Mouse (Mus musculus) neural tube, embryonic 13.5 days (tissue): ENCODE data around the gene Gsk3b. TPM values are rescaled to one million over a fixed set of nuclear protein-coding genes. Genes with fewer than 3 reads are reported as not detected.
"Not testable (repeated sequence)": the region's sequence is repeated elsewhere in the genome, so short reads cannot be mapped to it uniquely, and the experiment has no call there.

Experiments used
- ATAC-seq: fragments of 200-750 bp; cut with Nextera tagmentation; 2 replicates; pipeline ENCODE4 v1.8.0; 2017; ENCODE audit warnings: low read depth, mild to moderate bottlenecking, moderate TSS enrichment, moderate library complexity
- H3K27ac ChIP-seq: fragments of 300-500 bp; sonication (generic); replicated peaks from 2 replicates; pipeline ENCODE4 v1.5.1; 2015; ENCODE audit warnings: moderate library complexity, mild to moderate bottlenecking, inconsistent platforms
- H3K27me3 ChIP-seq: fragments of 300-500 bp; sonication (generic); 2 replicates; pipeline ENCODE4 v1.6.1; 2015; ENCODE audit warnings: mild to moderate bottlenecking, inconsistent platforms
- H3K36me3 ChIP-seq: fragments of 300-500 bp; sonication (generic); 2 replicates; pipeline ENCODE4 v1.6.1; 2015; ENCODE audit warnings: mild to moderate bottlenecking, inconsistent platforms
- H3K4me1 ChIP-seq: fragments of 300-500 bp; sonication (generic); replicated peaks from 2 replicates; pipeline ENCODE4 v1.6.1; 2015; ENCODE audit warnings: inconsistent platforms
- H3K4me2 ChIP-seq: fragments of 300-500 bp; sonication (generic); 2 replicates; pipeline ENCODE4 v1.6.1; 2015; ENCODE audit warnings: inconsistent platforms, mild to moderate bottlenecking, moderate library complexity
- H3K4me3 ChIP-seq: fragments of 300-500 bp; sonication (generic); 2 replicates; pipeline ENCODE4 v1.5.1; 2015; ENCODE audit warnings: mild to moderate bottlenecking, inconsistent platforms
- H3K9ac ChIP-seq: fragments of 300-500 bp; sonication (generic); 2 replicates; pipeline ENCODE4 v1.6.1; 2015; ENCODE audit warnings: moderate library complexity, mild to moderate bottlenecking, inconsistent platforms
- H3K9me3 ChIP-seq: fragments of 300-500 bp; sonication (generic); 2 replicates; pipeline ENCODE4 v1.6.1; 2016; ENCODE audit warnings: inconsistent platforms
- WGBS: fragments of 180-500 bp; shearing (Covaris S2); methylation state at CpG from one replicate; pipeline ENCODE4 v1.1.7; 2015; 5-methylcytosine and 5-hydroxymethylcytosine counted together
- polyA plus RNA-seq: library from polyadenylated mRNA; unstranded; fragments of >200 nt; fragmentation: Nextera tagmentation; extraction: Ambion mirVana; gene quantifications from 2 replicates; pipeline ENCODE4 v1.2.1, GENCODE M21; 2015

Gsk3b gene
- 158 and 167 TPM in 2 replicates for polyA plus RNA-seq

- under 1% methylated on average over 66 of the region's 69 CpGs for WGBS
- H3K27ac ChIP-seq = peak within 1 kb of the TSS; percentile 100
- ATAC-seq = peak; percentile 95
- H3K9ac ChIP-seq = peak within 1 kb of the TSS; percentile 99
- peak within 1 kb of the TSS; percentile 94 for H3K4me3 ChIP-seq
- H3K4me2 ChIP-seq = peak within 1 kb of the TSS; percentile 82
- H3K4me1 ChIP-seq = peaks cover 26% of the 10 kb centered on the region
- no peaks in the 10 kb centered on the region for H3K27me3 ChIP-seq
- H3K9me3 ChIP-seq = no peaks in the 10 kb centered on the region
- no peaks in the 10 kb centered on the region for H3K36me3 ChIP-seq
These were observed at the start of gene Gsk3b for GRCm38 (mm10) chr16:38088629-38089446. TSS of gene Gsk3b (plus strand) at chr16:38089001.

- no peaks in the 10 kb centered on the region for H3K9me3 ChIP-seq
- H3K36me3 ChIP-seq = no peaks in the 10 kb centered on the region
- H3K27me3 ChIP-seq = no peaks in the 10 kb centered on the region
- H3K4me3 ChIP-seq = no peak overlapping the region
- no peak overlapping the region for H3K27ac ChIP-seq
- H3K4me2 ChIP-seq = no peak overlapping the region
- ATAC-seq = no peak
- no peak overlapping the region for H3K9ac ChIP-seq
- 93% methylated on average over 1 of the region's 1 CpGs for WGBS
- H3K4me1 ChIP-seq = no peaks in the 10 kb centered on the region
These were observed 46.6 kb upstream of the Gsk3b start for GRCm38 (mm10) chr16:38042160-38042559.

- no peak overlapping the region for H3K27ac ChIP-seq
- no peaks in the 10 kb centered on the region for H3K27me3 ChIP-seq
- H3K36me3 ChIP-seq = no peaks in the 10 kb centered on the region
- H3K9me3 ChIP-seq = no peaks in the 10 kb centered on the region
- no peak overlapping the region for H3K4me2 ChIP-seq
- no peak overlapping the region for H3K4me3 ChIP-seq
- no peak overlapping the region for H3K9ac ChIP-seq
- WGBS = 87% methylated on average over 5 of the region's 5 CpGs
- no peak for ATAC-seq
- H3K4me1 ChIP-seq = no peaks in the 10 kb centered on the region
These were observed 44.2 kb upstream of the Gsk3b start for GRCm38 (mm10) chr16:38044551-38044950.

GRCm38 (mm10) chr16:38047781-38048558 lies 40.8 kb upstream of the Gsk3b start:
- H3K27me3 ChIP-seq = no peaks in the 10 kb centered on the region
- H3K9me3 ChIP-seq = no peaks in the 10 kb centered on the region
- no peak for ATAC-seq
- no peak overlapping the region for H3K4me2 ChIP-seq
- no peak overlapping the region for H3K4me3 ChIP-seq
- no peaks in the 10 kb centered on the region for H3K36me3 ChIP-seq
- no peak overlapping the region for H3K9ac ChIP-seq
- 78% methylated on average over 23 of the region's 23 CpGs for WGBS
- H3K4me1 ChIP-seq = no peaks in the 10 kb centered on the region
- H3K27ac ChIP-seq = no peak overlapping the region

- H3K4me3 ChIP-seq = no peak overlapping the region
- ATAC-seq = no peak
- no peaks in the 10 kb centered on the region for H3K9me3 ChIP-seq
- H3K4me1 ChIP-seq = no peaks in the 10 kb centered on the region; the same call in 1 of the 2 replicates
- H3K36me3 ChIP-seq = no peaks in the 10 kb centered on the region
- H3K9ac ChIP-seq = no peak overlapping the region
- no peak overlapping the region for H3K27ac ChIP-seq
- no peaks in the 10 kb centered on the region for H3K27me3 ChIP-seq
- no peak overlapping the region for H3K4me2 ChIP-seq
- WGBS = 91% methylated on average over 1 of the region's 1 CpGs
These were observed 30.9 kb upstream of the Gsk3b start for GRCm38 (mm10) chr16:38057898-38058297.

GRCm38 (mm10) chr16:38058836-38059235 lies 30.0 kb upstream of the Gsk3b start:
- 81% methylated on average over 3 of the region's 3 CpGs for WGBS
- Histone ChIP-seq H3K27ac (no peak overlapping the region), H3K36me3 (no peaks in the 10 kb centered on the region), H3K4me3 (no peak overlapping the region), H3K9ac (no peak overlapping the region), H3K27me3 (no peaks in the 10 kb centered on the region), H3K9me3 (no peaks in the 10 kb centered on the region), H3K4me2 (no peak overlapping the region), H3K4me1 (no peaks in the 10 kb centered on the region; the same call in 1 of the 2 replicates)
- no peak for ATAC-seq

- Histone ChIP-seq H3K9ac (no peak overlapping the region), H3K36me3 (no peaks in the 10 kb centered on the region), H3K27me3 (no peaks in the 10 kb centered on the region), H3K4me2 (no peak overlapping the region), H3K4me1 (no peaks in the 10 kb centered on the region; the same call in 1 of the 2 replicates), H3K27ac (no peak overlapping the region), H3K4me3 (no peak overlapping the region), H3K9me3 (no peaks in the 10 kb centered on the region)
- 85% methylated on average over 4 of the region's 4 CpGs for WGBS
- ATAC-seq = no peak
These were observed 29.2 kb upstream of the Gsk3b start for GRCm38 (mm10) chr16:38059631-38060030.

GRCm38 (mm10) chr16:38073859-38074631 lies 14.8 kb upstream of the Gsk3b start:
- not testable (repeated sequence) for H3K4me2 ChIP-seq, ATAC-seq, H3K27ac ChIP-seq, H3K9ac ChIP-seq, H3K4me3 ChIP-seq, H3K36me3 ChIP-seq, H3K27me3 ChIP-seq, H3K4me1 ChIP-seq
- H3K9me3 ChIP-seq = peaks cover 12% of the 10 kb centered on the region
- WGBS = 89% methylated on average over 1 of the region's 5 CpGs

GRCm38 (mm10) chr16:38080201-38080600 lies 8.6 kb upstream of the Gsk3b start:
- H3K4me1 ChIP-seq = no peaks in the 10 kb centered on the region
- WGBS = 77% methylated on average over 1 of the region's 1 CpGs
- H3K4me3 ChIP-seq = no peak overlapping the region
- no peak overlapping the region for H3K4me2 ChIP-seq
- H3K9me3 ChIP-seq = no peaks in the 10 kb centered on the region
- no peaks in the 10 kb centered on the region for H3K27me3 ChIP-seq
- H3K9ac ChIP-seq = no peak overlapping the region
- ATAC-seq = no peak
- no peaks in the 10 kb centered on the region for H3K36me3 ChIP-seq
- no peak overlapping the region for H3K27ac ChIP-seq

GRCm38 (mm10) chr16:38087231-38087630 lies 1.6 kb upstream of the Gsk3b start:
- Histone ChIP-seq H3K27ac (peak overlapping the region; percentile 100), H3K27me3 (no peaks in the 10 kb centered on the region), H3K9me3 (no peaks in the 10 kb centered on the region), H3K4me1 (peaks cover 12% of the 10 kb centered on the region), H3K4me2 (peak overlapping the region; percentile 61), H3K36me3 (no peaks in the 10 kb centered on the region), H3K4me3 (peak overlapping the region; percentile 94), H3K9ac (peak overlapping the region; percentile 92)
- 22% methylated on average over 10 of the region's 10 CpGs for WGBS
- ATAC-seq = no peak

GRCm38 (mm10) chr16:38087645-38088125 lies 1.1 kb upstream of the Gsk3b start:
- no peaks in the 10 kb centered on the region for H3K36me3 ChIP-seq
- H3K4me1 ChIP-seq = peaks cover 14% of the 10 kb centered on the region
- H3K9me3 ChIP-seq = no peaks in the 10 kb centered on the region
- H3K27me3 ChIP-seq = no peaks in the 10 kb centered on the region
- peak overlapping the region; percentile 94 for H3K4me3 ChIP-seq
- WGBS = 3% methylated on average over 11 of the region's 11 CpGs
- ATAC-seq = no peak
- peak overlapping the region; percentile 100 for H3K27ac ChIP-seq
- H3K4me2 ChIP-seq = peak overlapping the region; percentile 61
- peak overlapping the region; percentile 92 for H3K9ac ChIP-seq
